Mouse (Mus musculus) stomach, embryonic 15.5 days (tissue): ENCODE measurements around the gene Srsf10. TPM values are rescaled to one million over a fixed set of nuclear protein-coding genes. Genes with fewer than 3 reads are reported as not detected.
A peak's percentile ranks its signal among the peaks of the same experiment; 100 is the strongest.

Experiments used
- ATAC-seq: fragments of 200-750 bp; cut with Nextera tagmentation; 2 replicates; pipeline ENCODE4 v1.8.0; 2017; ENCODE audit warnings: low read depth, moderate number of reproducible peaks, moderate TSS enrichment; ENCODE audit not compliant: insufficient read depth, low FRiP score
- H3K27ac ChIP-seq: fragments of 300-500 bp; sonication (generic); 2 replicates; pipeline ENCODE4 v1.5.1; 2015; ENCODE audit warnings: mild to moderate bottlenecking, inconsistent platforms
- H3K27me3 ChIP-seq: fragments of 300-500 bp; sonication (generic); replicated peaks from 2 replicates; pipeline ENCODE4 v1.6.1; 2015; ENCODE audit warnings: inconsistent platforms
- H3K36me3 ChIP-seq: fragments of 300-500 bp; sonication (generic); 2 replicates; pipeline ENCODE4 v1.6.1; 2015; ENCODE audit warnings: inconsistent platforms
- H3K4me1 ChIP-seq: fragments of 300-500 bp; sonication (generic); 2 replicates; pipeline ENCODE4 v1.6.1; 2015; ENCODE audit warnings: inconsistent platforms
- H3K4me2 ChIP-seq: fragments of 300-500 bp; sonication (generic); 2 replicates; pipeline ENCODE4 v1.6.1; 2015; ENCODE audit warnings: mild to moderate bottlenecking, inconsistent platforms
- H3K4me3 ChIP-seq: fragments of 300-500 bp; sonication (generic); replicated peaks from 2 replicates; pipeline ENCODE4 v1.5.1; 2015; ENCODE audit warnings: inconsistent platforms
- H3K9ac ChIP-seq: fragments of 300-500 bp; sonication (generic); 2 replicates; pipeline ENCODE4 v1.6.1; 2015; ENCODE audit warnings: inconsistent platforms
- H3K9me3 ChIP-seq: fragments of 300-500 bp; sonication (generic); 2 replicates; pipeline ENCODE4 v1.6.1; 2016; ENCODE audit warnings: inconsistent platforms
- WGBS: fragments of 180-500 bp; shearing (Covaris S2); methylation state at CpG from one replicate; pipeline ENCODE4 v1.1.7; 2015; 5-methylcytosine and 5-hydroxymethylcytosine counted together
- polyA plus RNA-seq: library from polyadenylated mRNA; unstranded; fragments of >200 nt; fragmentation: Nextera tagmentation; extraction: Ambion mirVana; gene quantifications from 2 replicates; pipeline ENCODE4 v1.2.1, GENCODE M21; 2015

The Srsf10 gene
- polyA plus RNA-seq, 1 experiment from 2014 or later, result 204 TPM

GRCm38 (mm10) chr4:135911531-135911930 is 56.0 kb downstream of the Srsf10 start:
- H3K4me3 ChIP-seq, result no peak overlapping the region
- no peaks in the 10 kb centered on the region for H3K9me3 ChIP-seq
- ATAC-seq, result no peak
- no peak overlapping the region for H3K9ac ChIP-seq
- WGBS, result 60% methylated on average over 7 of the region's 7 CpGs
- peak overlapping the region; percentile 16; the same call in 1 of the 2 replicates for H3K27ac ChIP-seq
- H3K27me3 ChIP-seq, result no peaks in the 10 kb centered on the region
- H3K36me3 ChIP-seq, result no peaks in the 10 kb centered on the region
- H3K4me2 ChIP-seq, result no peak overlapping the region
- no peaks in the 10 kb centered on the region for H3K4me1 ChIP-seq

DNA sequence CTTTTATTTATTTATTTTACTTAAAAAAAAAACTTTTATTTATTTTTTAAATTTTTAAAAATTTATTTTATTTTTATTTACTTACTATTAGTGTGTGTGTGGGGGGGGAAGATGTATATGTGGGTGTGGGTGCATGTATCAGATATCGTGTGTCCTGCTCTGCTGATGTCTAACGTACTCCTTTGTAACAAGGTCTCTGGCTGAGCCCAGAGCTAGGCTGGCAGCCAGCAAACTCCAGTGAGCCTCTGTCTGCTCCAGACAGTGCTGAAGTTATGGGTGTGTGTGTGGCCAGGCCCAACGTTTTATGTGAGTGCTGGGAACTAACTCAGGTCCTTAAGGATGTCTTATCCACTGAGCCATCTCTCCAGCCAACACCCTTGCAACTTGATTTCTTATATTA is 56.6 kb downstream of the Srsf10 start:
- Histone ChIP-seq H3K4me1 (no peaks in the 10 kb centered on the region), H3K4me2 (no peak overlapping the region), H3K9me3 (no peaks in the 10 kb centered on the region), H3K36me3 (no peaks in the 10 kb centered on the region), H3K4me3 (no peak overlapping the region), H3K9ac (no peak overlapping the region), H3K27ac (no peak overlapping the region), H3K27me3 (no peaks in the 10 kb centered on the region)
- no peak for ATAC-seq
- WGBS, result 46% methylated on average over 3 of the region's 3 CpGs

GRCm38 (mm10) chr4:135912835-135913234 is 57.3 kb downstream of the Srsf10 start:
- no peak for ATAC-seq
- Histone ChIP-seq H3K36me3 (no peaks in the 10 kb centered on the region), H3K27me3 (no peaks in the 10 kb centered on the region), H3K4me1 (no peaks in the 10 kb centered on the region), H3K4me3 (no peak overlapping the region), H3K9ac (no peak overlapping the region), H3K9me3 (no peaks in the 10 kb centered on the region), H3K4me2 (no peak overlapping the region), H3K27ac (no peak overlapping the region)
- 23% methylated on average over 3 of the region's 3 CpGs for WGBS

DNA sequence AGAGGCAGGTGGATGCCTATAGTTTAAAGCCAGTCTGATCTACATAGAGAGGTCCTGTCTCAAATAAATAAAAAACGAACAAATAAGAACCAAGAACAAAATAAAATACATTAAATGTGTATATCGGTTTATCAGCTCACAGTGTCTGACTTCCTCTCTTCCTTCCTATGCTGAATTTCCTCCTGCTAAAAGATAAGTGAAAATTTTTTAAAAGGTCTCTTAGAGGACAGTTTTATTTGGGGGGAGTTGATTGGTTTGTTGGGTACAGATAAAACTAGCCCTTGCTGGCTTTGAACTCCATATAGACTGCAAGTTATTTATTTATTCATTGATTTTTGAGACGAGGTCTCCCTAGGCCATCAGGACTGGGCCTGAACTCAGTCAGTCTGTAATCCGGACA is 57.9 kb downstream of the Srsf10 start:
- Histone ChIP-seq H3K4me3 (no peak overlapping the region), H3K36me3 (no peaks in the 10 kb centered on the region), H3K27ac (no peak overlapping the region), H3K27me3 (no peaks in the 10 kb centered on the region), H3K9me3 (no peaks in the 10 kb centered on the region), H3K9ac (no peak overlapping the region), H3K4me2 (no peak overlapping the region), H3K4me1 (no peaks in the 10 kb centered on the region)
- 59% methylated on average over 4 of the region's 4 CpGs for WGBS
- ATAC-seq, result no peak

DNA sequence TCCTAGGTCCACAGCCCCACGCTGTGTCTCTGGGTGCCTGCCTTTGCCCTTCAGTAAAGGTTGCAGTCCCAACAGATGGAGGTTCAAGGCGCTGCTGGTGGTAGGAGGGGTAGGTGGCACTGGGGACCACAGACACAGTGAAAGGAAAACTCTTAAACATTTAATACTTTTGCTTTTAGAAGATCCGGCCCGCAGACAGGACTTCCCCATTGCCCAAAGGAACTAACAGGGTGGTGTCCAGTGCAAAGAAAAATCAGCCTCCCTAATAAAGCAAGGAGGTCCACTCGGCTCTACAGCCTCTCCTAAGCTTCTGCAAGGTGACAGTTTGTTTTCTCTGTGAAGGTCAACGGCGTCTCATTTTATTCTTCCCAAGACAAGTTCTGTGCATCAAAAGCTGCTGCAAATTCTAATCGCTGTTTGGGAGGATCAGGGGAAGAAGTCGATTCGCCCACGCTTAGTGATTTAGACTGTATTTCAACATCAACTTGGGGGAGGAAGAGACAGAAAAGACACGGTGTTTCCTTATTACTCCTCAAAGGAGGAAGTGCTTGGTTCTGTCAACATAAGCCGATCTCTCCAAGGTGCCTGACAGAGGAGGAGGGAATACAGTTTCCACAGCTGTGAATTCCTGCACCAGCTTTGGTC is 63.2 kb downstream of the Srsf10 start:
- H3K36me3 ChIP-seq, result 0 out of 2 replicates have a peak, but pooled peaks cover 6% of the 10 kb centered on the region
- no peak overlapping the region for H3K9ac ChIP-seq
- 76% methylated on average over 13 of the region's 13 CpGs for WGBS
- no peak for ATAC-seq
- no peak overlapping the region for H3K4me2 ChIP-seq
- no peak overlapping the region for H3K4me3 ChIP-seq
- peak overlapping the region; percentile 45 for H3K27ac ChIP-seq
- H3K4me1 ChIP-seq, result no peaks in the 10 kb centered on the region
- H3K9me3 ChIP-seq, result no peaks in the 10 kb centered on the region
- H3K27me3 ChIP-seq, result no peaks in the 10 kb centered on the region

GRCm38 (mm10) chr4:135919280-135919639 is 63.7 kb downstream of the Srsf10 start:
- no peak for ATAC-seq
- no peaks in the 10 kb centered on the region for H3K4me1 ChIP-seq
- no peak overlapping the region for H3K4me2 ChIP-seq
- no peaks in the 10 kb centered on the region for H3K9me3 ChIP-seq
- H3K27ac ChIP-seq, result no peak overlapping the region; the same call in 1 of the 2 replicates
- H3K4me3 ChIP-seq, result no peak overlapping the region
- H3K27me3 ChIP-seq, result no peaks in the 10 kb centered on the region
- WGBS, result 88% methylated on average over 3 of the region's 3 CpGs
- H3K36me3 ChIP-seq, result 0 out of 2 replicates have a peak, but pooled peaks cover 6% of the 10 kb centered on the region
- no peak overlapping the region for H3K9ac ChIP-seq

Other genes starting within 250 kb of the Srsf10 start
- gene Ifnlr1, start 169.5 kb upstream of the Srsf10 start, polyA plus RNA-seq, result 1.8 TPM in 2 replicates
- gene Il22ra1, start 127.6 kb upstream of the Srsf10 start, polyA plus RNA-seq, result 2.0 and 2.8 TPM in 2 replicates
- 0.58 and 1.1 TPM in 2 replicates for gene Myom3, start 96.0 kb upstream of the Srsf10 start, polyA plus RNA-seq
- 172 and 178 TPM in 2 replicates for gene Pnrc2, start 18.1 kb downstream of the Srsf10 start, polyA plus RNA-seq
- 0.71 and 0.90 TPM in 2 replicates for gene Cnr2, start 39.6 kb downstream of the Srsf10 start, polyA plus RNA-seq
- gene Fuca1, start 65.0 kb downstream of the Srsf10 start, polyA plus RNA-seq, result 93.2 and 96.3 TPM in 2 replicates
- gene Hmgcl, start 90.7 kb downstream of the Srsf10 start, polyA plus RNA-seq, result 88.5 and 90.4 TPM in 2 replicates
- gene Gale, start 108.0 kb downstream of the Srsf10 start, polyA plus RNA-seq, result 90.9 and 92.1 TPM in 2 replicates
- gene Lypla2, start 116.9 kb downstream of the Srsf10 start, polyA plus RNA-seq, result 102 and 105 TPM in 2 replicates
- 50.3 and 55.1 TPM in 2 replicates for gene Pithd1, start 131.5 kb downstream of the Srsf10 start, polyA plus RNA-seq
- gene Eloa, start 166.0 kb downstream of the Srsf10 start, polyA plus RNA-seq, result 36.4 and 37.9 TPM in 2 replicates
- 336 and 456 TPM in 2 replicates for gene Rpl11, start 197.7 kb downstream of the Srsf10 start, polyA plus RNA-seq